Mouse (Mus musculus): Measurements from ENCODE around the gene Nos2. TPM values are rescaled to one million over a fixed set of nuclear protein-coding genes. Genes with fewer than 3 reads are reported as not detected.
"Not testable (repeated sequence)": the region's sequence is repeated elsewhere in the genome, so short reads cannot be mapped to it uniquely, and the experiment has no call there.

The Nos2 gene
- polyA plus RNA-seq, 1 experiment: 2.6 TPM

DNA sequence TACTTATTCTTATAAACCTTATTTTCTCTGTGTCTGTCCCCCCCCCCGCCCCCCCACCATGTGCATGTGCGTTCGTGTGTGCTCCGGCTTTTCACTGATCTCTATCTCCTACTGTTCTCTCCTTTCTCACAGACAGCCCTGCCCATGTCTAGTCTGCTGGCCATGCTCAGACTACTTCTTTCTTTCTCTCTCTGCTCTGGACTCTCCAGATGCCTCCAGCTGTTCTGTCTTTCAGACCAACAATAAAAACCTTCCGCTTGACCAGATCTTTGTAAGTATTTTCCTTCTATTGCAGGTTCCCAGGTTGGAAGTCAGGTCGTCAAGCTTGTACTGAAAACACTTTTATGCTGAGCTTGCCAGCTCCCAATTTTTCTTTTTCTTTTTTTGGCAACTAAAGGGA is 78.5 kb downstream of the Nos2 start:
- Histone ChIP-seq H3K27ac (replicated peaks; ENCODE audit: low read depth, low read length) (no peak overlapping the region), H3K4me3 (ENCODE audit: insufficient read depth, low read depth, low read length) (no peak overlapping the region), H3K4me1 (ENCODE audit: control insufficient read depth, insufficient read depth, insufficient read length, low read length) (peaks cover 12% of the 10 kb centered on the region)

GRCm38 (mm10) chr11:79001871-79002270 is 81.3 kb downstream of the Nos2 start:
- Histone ChIP-seq H3K27ac (replicated peaks; ENCODE audit: low read depth, low read length) (peak overlapping the region; percentile 82), H3K4me1 (ENCODE audit: control insufficient read depth, insufficient read depth, insufficient read length, low read length) (peaks cover 13% of the 10 kb centered on the region), H3K4me3 (ENCODE audit: insufficient read depth, low read depth, low read length) (no peak overlapping the region)

- Histone ChIP-seq H3K4me1 (ENCODE audit: control insufficient read depth, insufficient read depth, insufficient read length, low read length) (peaks cover 13% of the 10 kb centered on the region), H3K4me3 (ENCODE audit: insufficient read depth, low read depth, low read length) (no peak overlapping the region), H3K27ac (replicated peaks; ENCODE audit: low read depth, low read length) (peak overlapping the region; percentile 82)
Measured at GRCm38 (mm10) chr11:79002551-79002951, 82.0 kb downstream of the Nos2 start.

GRCm38 (mm10) chr11:79003053-79003768 is 82.6 kb downstream of the Nos2 start:
- Histone ChIP-seq H3K27ac (replicated peaks; ENCODE audit: low read depth, low read length) (peak overlapping the region; percentile 83), H3K4me3 (ENCODE audit: insufficient read depth, low read depth, low read length) (no peak overlapping the region), H3K4me1 (ENCODE audit: control insufficient read depth, insufficient read depth, insufficient read length, low read length) (peaks cover 13% of the 10 kb centered on the region)

- Histone ChIP-seq H3K4me1 (ENCODE audit: control insufficient read depth, insufficient read depth, insufficient read length, low read length) (peaks cover 13% of the 10 kb centered on the region), H3K4me3 (ENCODE audit: insufficient read depth, low read depth, low read length) (no peak overlapping the region), H3K27ac (replicated peaks; ENCODE audit: low read depth, low read length) (peak overlapping the region; percentile 83; the same call in 1 of the 2 replicates)
Measured at GRCm38 (mm10) chr11:79003769-79004638, 83.4 kb downstream of the Nos2 start.

DNA sequence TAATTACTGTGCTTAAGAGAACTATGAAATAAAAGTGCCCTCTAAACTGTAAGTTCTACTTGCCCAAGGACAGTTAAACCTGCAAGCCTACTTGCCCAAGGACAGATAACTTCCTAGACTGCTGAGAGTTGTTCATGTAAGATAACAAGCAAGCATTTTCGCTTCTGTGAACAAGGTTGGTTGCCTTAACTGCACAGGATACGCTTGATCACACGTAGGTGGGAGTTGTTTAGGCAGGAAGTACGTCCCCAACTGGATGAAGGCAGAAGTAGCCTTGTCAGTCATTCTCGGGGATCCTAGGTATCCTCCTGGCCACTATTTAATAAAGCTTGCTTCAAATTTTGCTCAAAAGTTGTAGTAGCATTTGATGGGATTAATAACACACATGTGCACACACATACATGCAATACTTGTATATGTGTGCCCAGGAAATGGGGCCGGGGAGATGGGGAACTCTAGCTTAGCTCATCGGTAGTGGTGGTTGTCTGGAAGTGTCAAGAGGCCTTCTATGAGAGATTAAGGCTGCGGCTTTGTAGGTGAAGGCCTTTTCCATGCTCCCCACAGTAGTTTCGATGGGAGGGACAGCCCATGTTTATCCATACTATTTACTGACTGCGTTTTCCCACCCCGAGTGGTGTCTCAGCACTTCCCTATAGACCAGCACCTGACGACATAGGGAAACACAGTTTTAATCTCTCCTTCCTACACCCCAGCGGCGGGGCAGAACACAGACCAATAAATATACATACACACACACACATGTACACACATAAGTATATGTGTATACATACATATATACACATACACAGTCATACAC is 85.2 kb downstream of the Nos2 start:
- Histone ChIP-seq H3K27ac (replicated peaks; ENCODE audit: low read depth, low read length) (no peak overlapping the region), H3K4me3 (ENCODE audit: insufficient read depth, low read depth, low read length) (no peak overlapping the region), H3K4me1 (ENCODE audit: control insufficient read depth, insufficient read depth, insufficient read length, low read length) (peaks cover 13% of the 10 kb centered on the region)

DNA sequence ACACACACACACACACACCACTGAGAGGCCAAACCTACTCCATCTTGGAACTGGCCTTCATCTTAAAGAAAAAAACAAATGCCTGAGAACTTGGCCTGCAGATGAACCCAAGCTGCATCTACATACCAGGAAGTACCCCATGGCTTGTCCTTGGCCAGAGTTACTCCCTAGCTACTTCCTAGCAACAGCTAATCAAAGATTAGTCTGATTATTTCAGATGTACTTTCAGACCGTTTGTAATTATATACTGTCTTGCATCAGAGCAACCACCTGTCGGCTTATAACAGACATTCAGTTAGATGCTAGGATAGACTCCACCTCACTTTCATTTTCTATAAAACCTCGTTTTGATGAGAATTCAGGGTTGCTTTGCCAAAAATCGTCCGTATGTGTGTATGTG is 85.8 kb downstream of the Nos2 start:
- H3K27ac ChIP-seq (replicated peaks; ENCODE audit: low read depth, low read length): no peak overlapping the region
- H3K4me1 ChIP-seq (ENCODE audit: control insufficient read depth, insufficient read depth, insufficient read length, low read length): peaks cover 13% of the 10 kb centered on the region
- H3K4me3 ChIP-seq (ENCODE audit: insufficient read depth, low read depth, low read length): no peak overlapping the region

GRCm38 (mm10) chr11:79007356-79007755 is 86.8 kb downstream of the Nos2 start:
- peaks cover 13% of the 10 kb centered on the region for H3K4me1 ChIP-seq (ENCODE audit: control insufficient read depth, insufficient read depth, insufficient read length, low read length)
- not testable (repeated sequence) for H3K27ac ChIP-seq (replicated peaks; ENCODE audit: low read depth, low read length); H3K4me3 ChIP-seq (ENCODE audit: insufficient read depth, low read depth, low read length)

GRCm38 (mm10) chr11:79008007-79008775 is 87.6 kb downstream of the Nos2 start:
- peaks cover 9% of the 10 kb centered on the region for H3K4me1 ChIP-seq (ENCODE audit: control insufficient read depth, insufficient read depth, insufficient read length, low read length)
- H3K4me3 ChIP-seq (ENCODE audit: insufficient read depth, low read depth, low read length): no peak overlapping the region
- no peak overlapping the region for H3K27ac ChIP-seq (replicated peaks; ENCODE audit: low read depth, low read length)

GRCm38 (mm10) chr11:79008891-79009290 is 88.3 kb downstream of the Nos2 start:
- no peak overlapping the region for H3K27ac ChIP-seq (replicated peaks; ENCODE audit: low read depth, low read length)
- no peak overlapping the region for H3K4me3 ChIP-seq (ENCODE audit: insufficient read depth, low read depth, low read length)
- H3K4me1 ChIP-seq (ENCODE audit: control insufficient read depth, insufficient read depth, insufficient read length, low read length): peaks cover 7% of the 10 kb centered on the region; the same call in 1 of the 2 replicates

Other genes starting within 250 kb of the Nos2 start
- 16.8 and 20.5 TPM in 2 replicates for gene Nlk, start 223.4 kb upstream of the Nos2 start, polyA plus RNA-seq (2012; ENCODE audit: insufficient read depth, insufficient read length, missing spikeins)
- gene Ccnq, start 169.1 kb upstream of the Nos2 start, polyA plus RNA-seq (2012; ENCODE audit: insufficient read depth, insufficient read length, missing spikeins): 14.9 and 23.2 TPM in 2 replicates
- gene Lyrm9, start 94.2 kb upstream of the Nos2 start, polyA plus RNA-seq (2012; ENCODE audit: insufficient read depth, insufficient read length, missing spikeins): 32.6 and 58.3 TPM in 2 replicates
- gene Lgals9, start 64.2 kb downstream of the Nos2 start, polyA plus RNA-seq (2012; ENCODE audit: insufficient read depth, insufficient read length, missing spikeins): 39.6 and 55.8 TPM in 2 replicates
- gene Ksr1, start 225.6 kb downstream of the Nos2 start, polyA plus RNA-seq (2012; ENCODE audit: insufficient read depth, insufficient read length, missing spikeins): 4.6 TPM in 2 replicates

Measured in brown adipose tissue, adult 24 weeks (tissue).